Mouse (Mus musculus) heart, adult 11 months (tissue): ENCODE measurements around the gene Lrrc29.
"Not testable (repeated sequence)": the region's sequence is repeated elsewhere in the genome, so short reads cannot be mapped to it uniquely, and the experiment has no call there.

Experiments
- DNase-seq: peaks from one replicate; pipeline ENCODE4 v3.0.0; 2022

The Lrrc29 gene

GRCm38 (mm10) chr8:105308428-105308827 is 17.6 kb downstream of the Lrrc29 start:
- DNase-seq: peak; percentile 88

GRCm38 (mm10) chr8:105307670-105308069 is 18.4 kb downstream of the Lrrc29 start:
- DNase-seq: no peak

GRCm38 (mm10) chr8:105306146-105306691 is 19.9 kb downstream of the Lrrc29 start:
- DNase-seq: no peak

- peak; percentile 94 for DNase-seq
Measured at GRCm38 (mm10) chr8:105305211-105306145, 20.6 kb downstream of the Lrrc29 start, which contains the start of gene Elmo3. Elmo3 (plus strand) TSS chr8:105305601.

GRCm38 (mm10) chr8:105304325-105305210 is 21.5 kb downstream of the Lrrc29 start:
- no peak for DNase-seq

- no peak for DNase-seq
Measured at GRCm38 (mm10) chr8:105303874-105304273, 22.2 kb downstream of the Lrrc29 start.

- no peak for DNase-seq
Measured at GRCm38 (mm10) chr8:105303396-105303795, 22.7 kb downstream of the Lrrc29 start.

GRCm38 (mm10) chr8:105299962-105300361 is 26.1 kb downstream of the Lrrc29 start:
- DNase-seq: peak; percentile 92

GRCm38 (mm10) chr8:105298351-105299252 is 27.5 kb downstream of the Lrrc29 start:
- peak; percentile 92 for DNase-seq

- DNase-seq: peak; percentile 99
Measured at GRCm38 (mm10) chr8:105297511-105298192, 28.4 kb downstream of the Lrrc29 start, which contains the start of gene E2f4. E2f4 (plus strand) TSS chr8:105297663.

- DNase-seq: peak; percentile 95
Measured at GRCm38 (mm10) chr8:105295895-105296573, 30.0 kb downstream of the Lrrc29 start, which contains the start of gene Exoc3l. Exoc3l (minus strand) TSS chr8:105296101.

- peak; percentile 94 for DNase-seq
Measured at GRCm38 (mm10) chr8:105295256-105295655, 30.8 kb downstream of the Lrrc29 start.

- no peak for DNase-seq
Measured at GRCm38 (mm10) chr8:105294776-105295175, 31.3 kb downstream of the Lrrc29 start.

- peak; percentile 90 for DNase-seq
Measured at GRCm38 (mm10) chr8:105293405-105293804, 32.7 kb downstream of the Lrrc29 start.

GRCm38 (mm10) chr8:105292471-105292870 is 33.6 kb downstream of the Lrrc29 start:
- DNase-seq: no peak

- DNase-seq: not testable (repeated sequence)
Measured at GRCm38 (mm10) chr8:105291802-105292201, 34.3 kb downstream of the Lrrc29 start.

- DNase-seq: not testable (repeated sequence)
Measured at GRCm38 (mm10) chr8:105291364-105291763, 34.7 kb downstream of the Lrrc29 start.

- DNase-seq: peak; percentile 98
Measured at GRCm38 (mm10) chr8:105290554-105291314, 35.3 kb downstream of the Lrrc29 start.

- peak; percentile 93 for DNase-seq
Measured at GRCm38 (mm10) chr8:105289805-105290460, 36.1 kb downstream of the Lrrc29 start, which contains the start of gene 4931428F04Rik. 4931428F04Rik (minus strand) TSS chr8:105289864.
